In the genomic region with DNA sequence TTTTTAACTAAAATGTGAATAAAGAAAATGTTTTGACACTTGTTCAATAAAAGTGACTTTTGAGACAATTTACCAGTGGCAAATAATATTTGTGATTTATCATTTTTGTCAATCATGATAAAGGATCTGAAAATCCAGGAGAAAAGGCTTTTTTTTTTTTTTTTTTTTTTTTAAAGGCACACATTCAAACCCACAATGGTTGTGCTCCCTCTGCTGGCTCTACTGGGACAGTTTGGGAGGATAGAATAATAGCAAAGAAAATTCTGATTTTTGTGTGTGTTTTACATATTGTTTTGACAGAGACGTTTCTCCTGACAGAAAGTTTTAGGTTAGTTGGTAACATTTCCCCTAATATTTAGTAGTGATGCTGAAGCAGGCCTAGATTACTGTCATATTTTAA, we compare ENCODE assay signal across 9 mouse cellular contexts. TPM values are rescaled to one million over a fixed set of nuclear protein-coding genes. Genes with fewer than 3 reads are reported as not detected.
A peak's percentile ranks its signal among the peaks of the same experiment; 100 is the strongest.
DNase-seq lines count a peak whose midpoint lies in the region; ATAC-seq and TF ChIP-seq lines count a peak whose summit lies in the region.
"Had no signal": no experiment of that assay in that cellular context is flagged by ENCODE, and none has a peak within 500 bp of the region (broad histone marks: within the 10 kb centered on the region; RNA-seq: fewer than 3 reads in every experiment).

No protein-coding gene starts in this region.

- dilution Hi-C loops in CH12.LX (cut with MboI; ENCODE audit: extremely low pct_ligation_motif_present, extremely low pct_unique_long_range_greater_than_20kb, low sequenced_read_pairs), result no loop called here

- peak; percentile 52 to 71 for DNase-seq in cerebellum, postnatal 14 days
- DNase-seq in kidney, postnatal 14 days, result peak; percentile 38
- no peak for DNase-seq in kidney, adult 11 months
- peak; percentile 16 for DNase-seq in CH12.LX (ENCODE audit: extremely low read depth)
- DNase-seq in kidney, postnatal 36 days, result peak; percentile 23 to 72
- DNase-seq in spleen, postnatal 10 days (ENCODE audit: low spot score in 2 of 2), result no peak
- DNase-seq in yolk sac, embryonic 10.5 days (ENCODE audit: low spot score), result no peak

- no peak overlapping the region for H3K4me3 ChIP-seq in CH12.LX (replicated peaks in 1 of 3; ENCODE audit: low read depth in 2 of 3, low read length in 2 of 3, poor library complexity in 1 of 3)
- H3K4me3 ChIP-seq: embryonic facial prominence, embryonic 12.5 days had no signal

- H3K9ac ChIP-seq in CH12.LX (ENCODE audit: insufficient read depth, low read depth), result no peak overlapping the region
- H3K9ac ChIP-seq: embryonic facial prominence, embryonic 12.5 days had no signal

- no peak for ATAC-seq in cerebellum, adult (ENCODE audit: insufficient number of reproducible peaks, low FRiP score, low TSS enrichment)

- no peaks in the 10 kb centered on the region for H3K79me2 ChIP-seq in CH12.LX (replicated peaks; ENCODE audit: control insufficient read depth, extremely low read depth, insufficient read depth, poor library complexity, severe bottlenecking)

- TF ChIP-seq RAD21 in CH12.LX (IDR thresholded peaks at IDR 0.05; ENCODE audit: low read depth, low read length), result peak; percentile 2

- no peaks in the 10 kb centered on the region for H3K27me3 ChIP-seq in CH12.LX (replicated peaks)
- H3K27me3 ChIP-seq: embryonic facial prominence, embryonic 12.5 days had no signal

- H3K27ac ChIP-seq in CH12.LX (ENCODE audit: insufficient read depth, low read depth), result no peak overlapping the region
- H3K27ac ChIP-seq: embryonic facial prominence, embryonic 12.5 days had no signal

- H3K4me2 ChIP-seq in CH12.LX (ENCODE audit: insufficient read depth, low read depth, poor library complexity, severe bottlenecking), result no peak overlapping the region
- H3K4me2 ChIP-seq: embryonic facial prominence, embryonic 12.5 days had no signal

- H3K9me3 ChIP-seq in CH12.LX (replicated peaks; ENCODE audit: low read length), result peaks cover 26% of the 10 kb centered on the region
- H3K9me3 ChIP-seq: embryonic facial prominence, embryonic 12.5 days had no signal

- in situ Hi-C loops in CH12.LX (cut with MboI; ENCODE audit: low pct_ligation_motif_present, low pct_unique_long_range_greater_than_20kb, low sequenced_read_pairs), result no loop called here

- TF ChIP-seq CTCF in CH12.LX (conservative IDR thresholded peaks at IDR 0.05 in 1 of 2, IDR thresholded peaks at IDR 0.05 in 1 of 2; ENCODE audit: low read depth in 2 of 2, low read length in 2 of 2), result peak in 1 of 2 experiments; percentile 14; a peak in 1 of 4 replicates

- no peaks in the 10 kb centered on the region for H3K36me3 ChIP-seq in CH12.LX (replicated peaks in 1 of 2; ENCODE audit: control insufficient read depth in 1 of 2, insufficient read depth in 1 of 2, low read length in 1 of 2)
- H3K36me3 ChIP-seq: embryonic facial prominence, embryonic 12.5 days had no signal

- TF ChIP-seq EP300 in CH12.LX (IDR thresholded peaks at IDR 0.05; ENCODE audit: low read length), result no peak

- TF ChIP-seq POLR2A in CH12.LX (IDR thresholded peaks at IDR 0.05; ENCODE audit: low read depth, low read length), result no peak

- H3K4me1 ChIP-seq in CH12.LX (ENCODE audit: control insufficient read depth in 1 of 2, insufficient read depth in 2 of 2), result peaks cover 0 to 7% of the 10 kb centered on the region in 2 experiments; a peak in 1 of 4 replicates

TF ChIP-seq in CH12.LX, 34 proteins besides CTCF, POLR2A, EP300 and RAD21:
- TF ChIP-seq POLR2AphosphoS2 (IDR thresholded peaks at IDR 0.05; ENCODE audit: low read depth, low read length) (no peak), ZNF384 (IDR thresholded peaks at IDR 0.05; ENCODE audit: low read depth, low read length) (peak; percentile 89)

RNA-seq across cellular contexts. Expression of gene Spry2, which starts 28.1 kb away (rescaled TPM):
- total RNA-seq in CH12.LX (2012; rRNA removed), result not detected in 2 replicates
- not detected in 2 replicates for total RNA-seq in CH12.LX (2014; rRNA removed)
- 0.21 TPM in 1 of 2 replicates, not detected in the other for polyA plus RNA-seq in CH12.LX (2012; ENCODE audit: insufficient read length, low read depth)

Comparison
In these comparisons a context has a peak if more than half of its experiments do, and no peak if none do; other contexts are left out.
1. DNase-seq: peak in cerebellum, postnatal 14 days (2 of 2), kidney, postnatal 14 days (single experiment), CH12.LX (single experiment) and kidney, postnatal 36 days (2 of 2); none in kidney, adult 11 months (single experiment), spleen, postnatal 10 days (0 of 2) and yolk sac, embryonic 10.5 days (single experiment).